Mouse (Mus musculus) heart, adult 9 months (tissue): ENCODE results near the gene Gal3st2c.
"Not testable (repeated sequence)": the region's sequence is repeated elsewhere in the genome, so short reads cannot be mapped to it uniquely, and the experiment has no call there.

Experiments used
- DNase-seq, 2 experiments: peaks; one replicate each; pipeline ENCODE4 v3.0.0; 2022; ENCODE audit warnings: low spot score in 2 of 2

The Gal3st2c gene

GRCm38 (mm10) chr1:93990209-93990608 is at the start of gene Gal3st2c:
Gene Gal3st2c (plus strand): TSS chr1:93990509.
- not testable (repeated sequence) for DNase-seq

GRCm38 (mm10) chr1:93949087-93949486 is 41.2 kb upstream of the Gal3st2c start:
- DNase-seq = not testable (repeated sequence)

GRCm38 (mm10) chr1:93966489-93966888 is 23.8 kb upstream of the Gal3st2c start:
- DNase-seq = not testable (repeated sequence)

- DNase-seq = not testable (repeated sequence)
Measured at GRCm38 (mm10) chr1:93970380-93970779, 19.9 kb upstream of the Gal3st2c start.

GRCm38 (mm10) chr1:93970797-93971196 is 19.5 kb upstream of the Gal3st2c start:
- DNase-seq = not testable (repeated sequence)

- DNase-seq = peak; percentile 17 to 24
Measured at GRCm38 (mm10) chr1:93975764-93976163, 14.5 kb upstream of the Gal3st2c start.

GRCm38 (mm10) chr1:93978287-93978686 is 12.0 kb upstream of the Gal3st2c start:
- not testable (repeated sequence) for DNase-seq

GRCm38 (mm10) chr1:93980932-93981331 is 9.4 kb upstream of the Gal3st2c start:
- not testable (repeated sequence) for DNase-seq

- no peak for DNase-seq
Measured at GRCm38 (mm10) chr1:93986167-93986566, 4.1 kb upstream of the Gal3st2c start.

- DNase-seq = no peak
Measured at GRCm38 (mm10) chr1:93988786-93989185, 1.5 kb upstream of the Gal3st2c start.

- DNase-seq = not testable (repeated sequence)
Measured at GRCm38 (mm10) chr1:93991068-93991467, 759 bp downstream of the Gal3st2c start.

GRCm38 (mm10) chr1:93991491-93991890 is 1.2 kb downstream of the Gal3st2c start:
- DNase-seq = not testable (repeated sequence)

- no peak for DNase-seq
Measured at GRCm38 (mm10) chr1:94001023-94001422, 10.7 kb downstream of the Gal3st2c start.

GRCm38 (mm10) chr1:94005954-94006506 is 15.7 kb downstream of the Gal3st2c start:
- not testable (repeated sequence) for DNase-seq

GRCm38 (mm10) chr1:94008826-94009225 is 18.5 kb downstream of the Gal3st2c start:
- DNase-seq = not testable (repeated sequence)

- no peak for DNase-seq
Measured at GRCm38 (mm10) chr1:94011643-94012042, 21.3 kb downstream of the Gal3st2c start.

GRCm38 (mm10) chr1:94020151-94020550 is 29.8 kb downstream of the Gal3st2c start, which contains the start of gene Neu4:
Gene Neu4 (plus strand): TSS chr1:94020451.
- no peak for DNase-seq

- DNase-seq = no peak
Measured at GRCm38 (mm10) chr1:94027506-94028108, 37.3 kb downstream of the Gal3st2c start.

- DNase-seq = no peak
Measured at GRCm38 (mm10) chr1:94028741-94029140, 38.4 kb downstream of the Gal3st2c start.

GRCm38 (mm10) chr1:94033075-94033602 is 42.8 kb downstream of the Gal3st2c start:
- no peak for DNase-seq

GRCm38 (mm10) chr1:94034984-94035743 is 44.9 kb downstream of the Gal3st2c start:
- DNase-seq = peak; percentile 92

GRCm38 (mm10) chr1:94040391-94040790 is 50.1 kb downstream of the Gal3st2c start:
- DNase-seq = no peak
